Comparison of ENCODE assay signal across 20 mouse cellular contexts in the genomic region with DNA sequence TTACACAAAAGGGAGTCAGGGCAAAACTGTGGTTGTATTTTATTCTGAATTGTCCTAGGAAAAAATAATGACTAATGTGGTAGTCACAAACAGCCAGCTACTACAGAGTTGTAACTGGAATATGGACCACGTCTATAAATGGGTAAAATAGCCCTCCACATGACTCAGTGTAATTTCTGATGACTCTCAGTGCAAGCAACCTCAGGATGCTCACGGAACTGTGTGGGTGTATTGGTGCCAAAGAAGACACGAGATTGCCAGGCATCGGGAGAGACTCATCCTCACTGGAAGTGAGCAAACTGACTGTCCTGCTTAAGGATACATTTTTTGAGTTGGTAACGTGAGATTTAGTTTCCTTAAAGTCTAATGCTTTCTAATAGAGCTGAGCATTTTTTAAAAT.
"Had no signal": no experiment of that assay in that cellular context is flagged by ENCODE, and none has a peak within 500 bp of the region (broad histone marks: within the 10 kb centered on the region; RNA-seq: fewer than 3 reads in every experiment).

No protein-coding gene starts in this region.

- H3K27me3 ChIP-seq: heart, embryonic 12.5 days; hindbrain, embryonic 12.5 days; intestine, embryonic 15.5 days; limb, embryonic 13.5 days; limb, embryonic 15.5 days; liver, embryonic 12.5 days had no signal

- DNase-seq: gastrocnemius, postnatal 10 days; gastrocnemius, postnatal 25 days; heart, adult 18-20 months; heart, postnatal 10 days; heart, postnatal 4 days; kidney, adult 18-20 months; kidney, adult 8-10 months; kidney, postnatal 14 days; kidney, postnatal 36 days; layer of hippocampus, adult 9-11 months; layer of hippocampus, postnatal 36 days; left cerebral cortex, postnatal 4 days had no signal

- H3K4me3 ChIP-seq: heart, embryonic 10.5 days; heart, embryonic 12.5 days; hindbrain, embryonic 10.5 days; hindbrain, embryonic 12.5 days; intestine, embryonic 15.5 days; limb, embryonic 13.5 days; limb, embryonic 15.5 days; liver, embryonic 12.5 days had no signal
